Mouse (Mus musculus) neutrophil, adult 5-6 weeks (primary cell): ENCODE results near the gene Dync1li1. TPM values are rescaled to one million over a fixed set of nuclear protein-coding genes. Genes with fewer than 3 reads are reported as not detected.
A peak's percentile ranks its signal among the peaks of the same experiment; 100 is the strongest.
"Not testable (repeated sequence)": the region's sequence is repeated elsewhere in the genome, so short reads cannot be mapped to it uniquely, and the experiment has no call there.

ENCODE experiments used
- ATAC-seq: fragments of 151-379, 151-347 bp; 2 replicates; pipeline ENCODE4 v1.8.0; 2017; ENCODE audit warnings: mild to moderate bottlenecking, moderate TSS enrichment; ENCODE audit not compliant: insufficient number of reproducible peaks, poor library complexity, low FRiP score, severe bottlenecking; ENCODE audit errors: extremely low read depth
- total RNA-seq: library from RNA; stranded (forward); fragments of 200-1000 nt; gene quantifications from 2 replicates; pipeline ENCODE4 v1.2.3, GENCODE M21; 2017

Dync1li1 gene
- total RNA-seq, 1 experiment from 2014 or later: 68.3 TPM

- ATAC-seq: peak; percentile 76
These were observed 21.8 kb downstream of the Dync1li1 start for GRCm38 (mm10) chr9:114710345-114710744.

GRCm38 (mm10) chr9:114713481-114713880, 24.9 kb downstream of the Dync1li1 start:
- no peak for ATAC-seq

GRCm38 (mm10) chr9:114716677-114717331, 28.2 kb downstream of the Dync1li1 start:
- ATAC-seq: no peak

GRCm38 (mm10) chr9:114727315-114727714, 38.7 kb downstream of the Dync1li1 start:
- peak; percentile 23; the same call in 1 of the 2 replicates for ATAC-seq

GRCm38 (mm10) chr9:114728432-114728831, 39.8 kb downstream of the Dync1li1 start:
- ATAC-seq: not testable (repeated sequence)

- ATAC-seq: peak; percentile 4; the same call in 1 of the 2 replicates
These were observed 41.6 kb downstream of the Dync1li1 start for GRCm38 (mm10) chr9:114729911-114730805.

GRCm38 (mm10) chr9:114731011-114731755, 42.6 kb downstream of the Dync1li1 start, which contains the start of gene Cmtm6:
Gene Cmtm6, plus strand, starts transcription at chr9:114731116.
- peak; percentile 93 for ATAC-seq

- ATAC-seq: no peak
These were observed 43.5 kb downstream of the Dync1li1 start for GRCm38 (mm10) chr9:114731871-114732682.

- no peak for ATAC-seq
These were observed 44.6 kb downstream of the Dync1li1 start for GRCm38 (mm10) chr9:114733238-114733637.

GRCm38 (mm10) chr9:114736442-114736841, 47.9 kb downstream of the Dync1li1 start:
- ATAC-seq: no peak

GRCm38 (mm10) chr9:114740336-114740735, 51.7 kb downstream of the Dync1li1 start:
- ATAC-seq: no peak

GRCm38 (mm10) chr9:114742731-114743130, 54.1 kb downstream of the Dync1li1 start:
- ATAC-seq: peak; percentile 97

- no peak for ATAC-seq
These were observed 56.6 kb downstream of the Dync1li1 start for GRCm38 (mm10) chr9:114745163-114745562.

GRCm38 (mm10) chr9:114745654-114746053, 57.1 kb downstream of the Dync1li1 start:
- no peak for ATAC-seq

GRCm38 (mm10) chr9:114747012-114747411, 58.4 kb downstream of the Dync1li1 start:
- no peak for ATAC-seq

- ATAC-seq: no peak
These were observed 58.9 kb downstream of the Dync1li1 start for GRCm38 (mm10) chr9:114747466-114747865.

GRCm38 (mm10) chr9:114751582-114751981, 63.0 kb downstream of the Dync1li1 start:
- ATAC-seq: no peak

GRCm38 (mm10) chr9:114752311-114752710, 63.7 kb downstream of the Dync1li1 start:
- peak; percentile 33; the same call in 1 of the 2 replicates for ATAC-seq
